8 mouse cellular contexts compared by ENCODE assay signal in genomic region chr3:144664363-144665299, GRCm38 (mm10). TPM values are rescaled to one million over a fixed set of nuclear protein-coding genes. Genes with fewer than 3 reads are reported as not detected.
DNase-seq lines count a peak whose midpoint lies in the region; ATAC-seq lines count a peak whose summit lies in the region.

No protein-coding gene starts in this region.

- H3K36me3 ChIP-seq in heart, embryonic 15.5 days: no peaks in the 10 kb centered on the region
- H3K36me3 ChIP-seq in kidney, embryonic 16.5 days (ENCODE audit: insufficient read depth, low read length): no peaks in the 10 kb centered on the region
- no peaks in the 10 kb centered on the region for H3K36me3 ChIP-seq in neural tube, embryonic 12.5 days
- no peaks in the 10 kb centered on the region for H3K36me3 ChIP-seq in forebrain, embryonic 12.5 days (replicated peaks)

- peak; percentile 90 for DNase-seq in 3T3-L1 (ENCODE audit: low read depth, low spot score)
- peak; percentile 50 for DNase-seq in embryo, embryonic 10 days (ENCODE audit: low spot score)
- DNase-seq in natural killer cell, adult 2 months (ENCODE audit: low spot score in 2 of 2): no peak
- DNase-seq in layer of hippocampus, postnatal 14 days (ENCODE audit: low spot score in 2 of 2): no peak

- H3K27ac ChIP-seq in heart, embryonic 15.5 days: no peak overlapping the region
- H3K27ac ChIP-seq in kidney, embryonic 16.5 days (ENCODE audit: low read length): no peak overlapping the region
- H3K27ac ChIP-seq in neural tube, embryonic 12.5 days: no peak overlapping the region
- no peak overlapping the region for H3K27ac ChIP-seq in forebrain, embryonic 12.5 days

- ATAC-seq in heart, embryonic 15.5 days (replicated peaks; ENCODE audit: insufficient number of reproducible peaks, insufficient read depth, low FRiP score, low read depth): no peak
- ATAC-seq in kidney, embryonic 16.5 days (ENCODE audit: low FRiP score, low TSS enrichment): peak; percentile 95
- ATAC-seq in neural tube, embryonic 12.5 days (ENCODE audit: low FRiP score, low read depth): peak; percentile 71
- ATAC-seq in forebrain, embryonic 12.5 days (ENCODE audit: low FRiP score): no peak

- WGBS in heart, embryonic 15.5 days: 49% methylated on average over 22 of the region's 22 CpGs
- 23% methylated on average over 22 of the region's 22 CpGs for WGBS in kidney, embryonic 16.5 days
- 41% methylated on average over 22 of the region's 22 CpGs for WGBS in neural tube, embryonic 12.5 days
- 61% methylated on average over 22 of the region's 22 CpGs for WGBS in forebrain, embryonic 12.5 days

- H3K4me2 ChIP-seq in heart, embryonic 15.5 days: peak overlapping the region; percentile 9; the same call in 1 of the 2 replicates
- peak overlapping the region; percentile 11 for H3K4me2 ChIP-seq in kidney, embryonic 16.5 days (replicated peaks; ENCODE audit: low read depth, low read length)
- peak overlapping the region; percentile 22; the same call in 1 of the 2 replicates for H3K4me2 ChIP-seq in neural tube, embryonic 12.5 days (replicated peaks)
- no peak overlapping the region for H3K4me2 ChIP-seq in forebrain, embryonic 12.5 days

- H3K9me3 ChIP-seq in heart, embryonic 15.5 days (replicated peaks): no peaks in the 10 kb centered on the region
- H3K9me3 ChIP-seq in kidney, embryonic 16.5 days (ENCODE audit: low read length): no peaks in the 10 kb centered on the region; the same call in 1 of the 2 replicates
- H3K9me3 ChIP-seq in neural tube, embryonic 12.5 days: no peaks in the 10 kb centered on the region
- H3K9me3 ChIP-seq in forebrain, embryonic 12.5 days: no peaks in the 10 kb centered on the region

- H3K9ac ChIP-seq in heart, embryonic 15.5 days: no peak overlapping the region
- H3K9ac ChIP-seq in kidney, embryonic 16.5 days (replicated peaks; ENCODE audit: low read length): no peak overlapping the region
- no peak overlapping the region for H3K9ac ChIP-seq in neural tube, embryonic 12.5 days
- H3K9ac ChIP-seq in forebrain, embryonic 12.5 days: no peak overlapping the region

- H3K4me3 ChIP-seq in heart, embryonic 15.5 days: no peak overlapping the region
- H3K4me3 ChIP-seq in kidney, embryonic 16.5 days (ENCODE audit: low read length): no peak overlapping the region
- no peak overlapping the region for H3K4me3 ChIP-seq in neural tube, embryonic 12.5 days
- no peak overlapping the region for H3K4me3 ChIP-seq in forebrain, embryonic 12.5 days (replicated peaks)

- peaks cover 10% of the 10 kb centered on the region for H3K4me1 ChIP-seq in heart, embryonic 15.5 days (replicated peaks)
- peaks cover 16% of the 10 kb centered on the region for H3K4me1 ChIP-seq in kidney, embryonic 16.5 days (ENCODE audit: insufficient read depth, low read length)
- H3K4me1 ChIP-seq in neural tube, embryonic 12.5 days: peaks cover 14% of the 10 kb centered on the region
- 0 out of 2 replicates have a peak, but pooled peaks cover 3% of the 10 kb centered on the region for H3K4me1 ChIP-seq in forebrain, embryonic 12.5 days

- no peaks in the 10 kb centered on the region for H3K27me3 ChIP-seq in heart, embryonic 15.5 days
- peaks cover 39% of the 10 kb centered on the region for H3K27me3 ChIP-seq in kidney, embryonic 16.5 days (ENCODE audit: insufficient read depth, low read length)
- no peaks in the 10 kb centered on the region for H3K27me3 ChIP-seq in neural tube, embryonic 12.5 days (replicated peaks)
- no peaks in the 10 kb centered on the region for H3K27me3 ChIP-seq in forebrain, embryonic 12.5 days

RNA-seq across cellular contexts. Expression of gene Sh3glb1, which starts 55.5 kb away (rescaled TPM):
- 133 and 152 TPM in 2 replicates for polyA plus RNA-seq in heart, embryonic 15.5 days (2015; fragmentation: Nextera tagmentation; extraction: Ambion mirVana)
- polyA plus RNA-seq in kidney, embryonic 16.5 days (2015; fragmentation: Nextera tagmentation; extraction: Ambion mirVana): 87.8 and 94.9 TPM in 2 replicates
- 124 TPM in 2 replicates for polyA plus RNA-seq in neural tube, embryonic 12.5 days (2016; fragmentation: Nextera tagmentation; extraction: Ambion mirVana)
- polyA plus RNA-seq in forebrain, embryonic 12.5 days (2016; fragmentation: Nextera tagmentation; extraction: Ambion mirVana): 93.6 and 94.0 TPM in 2 replicates
- 10 to 100 TPM; 89.0 to 90.8 TPM for total RNA-seq in layer of hippocampus, postnatal 14 days (2021)

Comparison
In these comparisons a context has a peak if more than half of its experiments do, and no peak if none do; other contexts are left out.
1. DNase-seq: peak in 3T3-L1 (single experiment) and embryo, embryonic 10 days (single experiment); none in natural killer cell, adult 2 months (0 of 2) and layer of hippocampus, postnatal 14 days (0 of 2).
2. ATAC-seq: peak in kidney, embryonic 16.5 days (single experiment) and neural tube, embryonic 12.5 days (single experiment); none in heart, embryonic 15.5 days (single experiment) and forebrain, embryonic 12.5 days (single experiment).